Mouse (Mus musculus): ENCODE results near the gene Nop14.

- TF ChIP-seq CTCF (IDR thresholded peaks at IDR 0.05; ENCODE audit: control insufficient read depth, insufficient read depth, low read length) (no peak), POLR2A (IDR thresholded peaks at IDR 0.05; ENCODE audit: borderline replicate concordance, control insufficient read depth, low read depth, low read length) (no peak)
Observed at GRCm38 (mm10) chr5:34657556-34657955, 2.4 kb downstream of the Nop14 start.

All from bone marrow, adult 2 months (tissue).